Mouse (Mus musculus): ENCODE measurements around the gene Tep1. TPM values are rescaled to one million over a fixed set of nuclear protein-coding genes. Genes with fewer than 3 reads are reported as not detected.

The Tep1 gene
- polyA plus RNA-seq, 1 experiment, result 9.3 TPM

GRCm38 (mm10) chr14:50897374-50897765 is 27.0 kb upstream of the Tep1 start, which contains the start of gene Klhl33:
TSS of gene Klhl33 (minus strand) at chr14:50897507.
- TF ChIP-seq CTCF (IDR thresholded peaks at IDR 0.05; ENCODE audit: control insufficient read depth, insufficient read depth, insufficient replicate concordance, low read depth, low read length), result no peak
- TF ChIP-seq POLR2A (IDR thresholded peaks at IDR 0.05; ENCODE audit: control insufficient read depth, low read depth, low read length), result no peak
- Histone ChIP-seq H3K36me3 (ENCODE audit: control insufficient read depth, insufficient read depth, low read length) (no peaks in the 10 kb centered on the region), H3K4me3 (ENCODE audit: control insufficient read depth, low read depth, low read length) (peak within 1 kb of the TSS; percentile 75), H3K27me3 (ENCODE audit: control insufficient read depth, insufficient read depth, low read length) (no peaks in the 10 kb centered on the region), H3K27ac (ENCODE audit: control insufficient read depth, insufficient read depth, low read depth, low read length) (no peak within 1 kb of the TSS), H3K4me1 (ENCODE audit: control insufficient read depth, insufficient read depth, low read length) (peaks cover 7% of the 10 kb centered on the region)

- TF ChIP-seq CTCF (IDR thresholded peaks at IDR 0.05; ENCODE audit: control insufficient read depth, insufficient read depth, insufficient replicate concordance, low read depth, low read length) (no peak), POLR2A (IDR thresholded peaks at IDR 0.05; ENCODE audit: control insufficient read depth, low read depth, low read length) (no peak)
These were observed 26.5 kb upstream of the Tep1 start for GRCm38 (mm10) chr14:50896747-50897373.

GRCm38 (mm10) chr14:50895985-50896746 is 25.8 kb upstream of the Tep1 start:
- TF ChIP-seq POLR2A (IDR thresholded peaks at IDR 0.05; ENCODE audit: control insufficient read depth, low read depth, low read length) (no peak), CTCF (IDR thresholded peaks at IDR 0.05; ENCODE audit: control insufficient read depth, insufficient read depth, insufficient replicate concordance, low read depth, low read length) (no peak)
- H3K27me3 ChIP-seq (ENCODE audit: control insufficient read depth, insufficient read depth, low read length), result no peaks in the 10 kb centered on the region
- H3K4me3 ChIP-seq (ENCODE audit: control insufficient read depth, low read depth, low read length), result peak overlapping the region; percentile 75
- no peak overlapping the region for H3K27ac ChIP-seq (ENCODE audit: control insufficient read depth, insufficient read depth, low read depth, low read length)
- H3K36me3 ChIP-seq (ENCODE audit: control insufficient read depth, insufficient read depth, low read length), result no peaks in the 10 kb centered on the region
- peaks cover 7% of the 10 kb centered on the region for H3K4me1 ChIP-seq (ENCODE audit: control insufficient read depth, insufficient read depth, low read length)

More at GRCm38 (mm10) chr14:50896747-50897373, 26.5 kb upstream of the Tep1 start:
- H3K27me3 ChIP-seq (ENCODE audit: control insufficient read depth, insufficient read depth, low read length), result no peaks in the 10 kb centered on the region
- peak overlapping the region; percentile 75 for H3K4me3 ChIP-seq (ENCODE audit: control insufficient read depth, low read depth, low read length)
- H3K4me1 ChIP-seq (ENCODE audit: control insufficient read depth, insufficient read depth, low read length), result peaks cover 7% of the 10 kb centered on the region
- no peaks in the 10 kb centered on the region for H3K36me3 ChIP-seq (ENCODE audit: control insufficient read depth, insufficient read depth, low read length)
- no peak overlapping the region for H3K27ac ChIP-seq (ENCODE audit: control insufficient read depth, insufficient read depth, low read depth, low read length)

- Histone ChIP-seq H3K4me1 (ENCODE audit: control insufficient read depth, insufficient read depth, low read length) (peaks cover 7% of the 10 kb centered on the region), H3K36me3 (ENCODE audit: control insufficient read depth, insufficient read depth, low read length) (no peaks in the 10 kb centered on the region), H3K4me3 (ENCODE audit: control insufficient read depth, low read depth, low read length) (no peak overlapping the region), H3K27me3 (ENCODE audit: control insufficient read depth, insufficient read depth, low read length) (no peaks in the 10 kb centered on the region), H3K27ac (ENCODE audit: control insufficient read depth, insufficient read depth, low read depth, low read length) (no peak overlapping the region)
- TF ChIP-seq CTCF (IDR thresholded peaks at IDR 0.05; ENCODE audit: control insufficient read depth, insufficient read depth, insufficient replicate concordance, low read depth, low read length) (no peak), POLR2A (IDR thresholded peaks at IDR 0.05; ENCODE audit: control insufficient read depth, low read depth, low read length) (no peak)
These were observed 25.0 kb upstream of the Tep1 start for GRCm38 (mm10) chr14:50895407-50895806.

- no peaks in the 10 kb centered on the region for H3K36me3 ChIP-seq (ENCODE audit: control insufficient read depth, insufficient read depth, low read length)
- no peak overlapping the region for H3K4me3 ChIP-seq (ENCODE audit: control insufficient read depth, low read depth, low read length)
- H3K27me3 ChIP-seq (ENCODE audit: control insufficient read depth, insufficient read depth, low read length), result no peaks in the 10 kb centered on the region
- H3K4me1 ChIP-seq (ENCODE audit: control insufficient read depth, insufficient read depth, low read length), result peaks cover 7% of the 10 kb centered on the region
- no peak overlapping the region for H3K27ac ChIP-seq (ENCODE audit: control insufficient read depth, insufficient read depth, low read depth, low read length)
- TF ChIP-seq POLR2A (IDR thresholded peaks at IDR 0.05; ENCODE audit: control insufficient read depth, low read depth, low read length), result no peak
- TF ChIP-seq CTCF (IDR thresholded peaks at IDR 0.05; ENCODE audit: control insufficient read depth, insufficient read depth, insufficient replicate concordance, low read depth, low read length), result no peak
These were observed 22.4 kb upstream of the Tep1 start for GRCm38 (mm10) chr14:50892541-50893459.

- TF ChIP-seq POLR2A (IDR thresholded peaks at IDR 0.05; ENCODE audit: control insufficient read depth, low read depth, low read length), result no peak
- no peak for TF ChIP-seq CTCF (IDR thresholded peaks at IDR 0.05; ENCODE audit: control insufficient read depth, insufficient read depth, insufficient replicate concordance, low read depth, low read length)
- Histone ChIP-seq H3K27ac (ENCODE audit: control insufficient read depth, insufficient read depth, low read depth, low read length) (no peak overlapping the region), H3K4me1 (ENCODE audit: control insufficient read depth, insufficient read depth, low read length) (peaks cover 7% of the 10 kb centered on the region), H3K27me3 (ENCODE audit: control insufficient read depth, insufficient read depth, low read length) (no peaks in the 10 kb centered on the region), H3K4me3 (ENCODE audit: control insufficient read depth, low read depth, low read length) (no peak overlapping the region), H3K36me3 (ENCODE audit: control insufficient read depth, insufficient read depth, low read length) (no peaks in the 10 kb centered on the region)
These were observed 21.7 kb upstream of the Tep1 start for GRCm38 (mm10) chr14:50892091-50892490.
